Mouse (Mus musculus) ES-E14 (cell line): ENCODE results near the gene Ecm1.

Experiments used
- CHD2 ChIP-seq: IDR thresholded peaks from 2 replicates; pipeline ENCODE4 v1.6.1; 2014; ENCODE audit warnings: mild to moderate bottlenecking, low read depth, low read length, inconsistent platforms
- HCFC1 ChIP-seq: IDR thresholded peaks from 2 replicates; pipeline ENCODE4 v1.6.1; 2012; ENCODE audit warnings: low read length, inconsistent platforms, borderline replicate concordance; ENCODE audit not compliant: insufficient read depth
- MAFK ChIP-seq: IDR thresholded peaks from 2 replicates; pipeline ENCODE4 v1.6.1; 2014; ENCODE audit warnings: mild to moderate bottlenecking, low read depth, low read length, inconsistent platforms; ENCODE audit not compliant: insufficient read depth
- ZC3H11A ChIP-seq: IDR thresholded peaks from 2 replicates; pipeline ENCODE4 v1.6.1; 2012; ENCODE audit warnings: low read depth, mild to moderate bottlenecking, inconsistent platforms, low read length, borderline replicate concordance
- ZNF384 ChIP-seq: IDR thresholded peaks from 2 replicates; pipeline ENCODE4 v1.6.1; 2012; ENCODE audit warnings: low read depth, low read length, inconsistent platforms

- TF ChIP-seq CHD2 (no peak), MAFK (no peak), HCFC1 (no peak), ZC3H11A (no peak), ZNF384 (no peak)
These were observed 54.5 kb downstream of the Ecm1 start for GRCm38 (mm10) chr3:95684846-95685245.
